Mouse (Mus musculus) heart, adult 8-10 months (tissue): Measurements from ENCODE around the gene Tbx18. TPM values are rescaled to one million over a fixed set of nuclear protein-coding genes. Genes with fewer than 3 reads are reported as not detected.
A peak's percentile ranks its signal among the peaks of the same experiment; 100 is the strongest.

Experiments
- DNase-seq: peaks from one replicate; pipeline ENCODE4 v3.0.0; 2022; ENCODE audit warnings: low spot score
- total RNA-seq, 4 experiments: library from RNA; stranded (reverse); gene quantifications; 2 replicates each; pipeline ENCODE4 v1.2.4; 2022

Gene Tbx18
- total RNA-seq = 1 to 10 TPM; 3.7 to 5.0 (median 4.1) TPM

GRCm38 (mm10) chr9:87730961-87731535, at the start of gene Tbx18:
Tbx18 (minus strand) TSS chr9:87731260.
- DNase-seq = peak; percentile 80

- no peak for DNase-seq
Observed at GRCm38 (mm10) chr9:87773951-87774350, 42.9 kb upstream of the Tbx18 start.

DNA sequence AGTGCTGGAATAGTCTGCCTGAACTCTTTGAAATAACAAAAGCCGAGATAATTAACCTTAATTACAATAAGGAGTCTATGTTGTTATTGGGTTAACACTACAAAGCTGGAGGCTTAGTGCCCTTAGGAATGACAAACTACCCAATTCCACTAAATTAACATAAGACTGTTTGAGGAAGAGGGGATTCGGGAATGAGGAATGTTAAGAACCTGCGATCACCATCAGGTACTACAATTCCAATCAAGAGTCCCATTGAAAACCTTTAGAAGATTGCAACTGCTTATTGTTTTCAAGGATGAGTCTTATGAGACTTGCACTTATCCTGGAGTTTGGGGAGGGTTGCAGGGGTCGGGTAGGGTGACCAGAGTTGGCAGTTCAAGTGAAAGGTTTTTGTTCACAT, 24.6 kb upstream of the Tbx18 start:
- no peak for DNase-seq

DNA sequence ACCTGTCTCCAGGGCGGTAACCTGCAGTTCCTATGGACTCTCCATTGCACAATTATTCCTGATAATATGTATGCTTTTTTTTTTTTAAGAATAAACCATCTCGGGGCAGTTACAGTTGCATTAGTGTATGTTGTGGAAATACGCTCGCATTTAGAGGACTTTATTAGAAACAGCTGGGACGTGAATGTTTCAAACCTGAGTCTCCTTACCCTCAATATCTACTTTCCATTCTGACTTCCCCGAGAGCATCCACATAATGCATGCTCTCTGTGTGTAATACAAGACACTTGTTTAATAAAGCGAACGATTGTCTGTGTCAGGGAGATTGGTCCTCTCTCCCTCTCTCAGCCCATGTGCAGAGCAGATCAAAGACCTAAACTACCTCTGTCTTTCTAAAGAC, 10.5 kb upstream of the Tbx18 start:
- no peak for DNase-seq

GRCm38 (mm10) chr9:87740667-87741066, 9.6 kb upstream of the Tbx18 start:
- DNase-seq = no peak

DNA sequence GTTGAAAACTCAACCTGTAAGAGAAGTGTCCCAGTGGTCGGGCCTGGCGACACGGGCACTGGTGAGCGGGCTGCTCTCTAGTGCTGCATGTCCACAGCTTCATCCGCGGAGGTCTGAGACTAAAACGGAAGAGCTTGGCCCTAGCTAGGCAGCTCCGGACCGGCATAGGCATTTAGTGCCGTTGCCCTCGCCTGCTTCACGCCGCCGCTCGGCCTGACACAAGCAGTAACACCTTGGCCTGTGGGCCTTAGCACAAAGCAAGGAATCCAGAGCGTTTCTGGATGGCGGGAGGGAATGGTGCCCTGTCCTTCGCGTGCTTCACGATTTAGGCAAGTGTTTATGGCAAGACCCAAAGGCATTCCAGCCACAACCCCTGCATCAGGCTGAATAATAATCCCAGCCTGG, 9.2 kb upstream of the Tbx18 start:
- DNase-seq = no peak

- no peak for DNase-seq
Observed at GRCm38 (mm10) chr9:87739543-87740161, 8.6 kb upstream of the Tbx18 start.

- no peak for DNase-seq
Observed at GRCm38 (mm10) chr9:87738766-87739542, 7.9 kb upstream of the Tbx18 start.

DNA sequence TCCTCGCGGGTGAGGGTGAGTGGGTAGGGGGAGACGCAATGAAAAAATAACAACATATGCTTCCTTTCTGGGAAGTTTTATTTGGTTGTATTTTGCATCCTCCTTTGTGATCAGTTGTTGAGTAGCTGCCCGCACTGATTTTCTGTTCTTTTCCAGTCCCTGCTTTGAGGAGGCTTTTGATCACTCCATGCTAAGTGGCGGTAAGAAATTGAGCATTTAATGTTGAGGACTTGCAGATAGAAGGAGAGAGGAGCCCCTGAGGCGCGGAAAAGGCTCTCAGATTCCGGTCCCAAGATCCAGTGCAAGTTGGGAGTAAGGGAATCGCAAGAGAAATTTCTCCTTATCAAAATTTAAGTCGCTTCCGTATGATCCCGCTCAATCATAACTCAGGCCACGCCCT, 7.1 kb upstream of the Tbx18 start:
- no peak for DNase-seq

GRCm38 (mm10) chr9:87737271-87737670, 6.2 kb upstream of the Tbx18 start:
- DNase-seq = no peak

DNA sequence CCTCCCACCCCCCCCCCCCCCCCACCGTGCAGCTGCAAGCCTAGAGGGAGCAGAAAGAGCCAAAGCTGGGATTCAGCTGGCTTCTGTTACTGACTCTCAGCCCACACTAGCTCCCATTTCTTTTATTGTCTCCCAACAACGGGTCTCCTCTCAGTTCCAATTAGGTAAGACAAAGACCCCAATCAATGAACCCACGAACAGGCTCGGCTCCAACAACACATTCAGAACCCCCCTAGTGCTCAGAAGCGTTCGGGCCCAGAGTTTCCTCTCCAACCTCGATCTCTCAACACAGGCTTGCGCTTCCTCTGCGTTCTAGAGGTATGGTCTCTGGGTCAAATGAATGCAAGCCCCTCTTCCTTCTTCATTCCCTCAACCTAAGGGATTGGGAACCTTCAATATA, 4.0 kb upstream of the Tbx18 start:
- DNase-seq = no peak

- DNase-seq = no peak
Observed at GRCm38 (mm10) chr9:87734631-87735030, 3.6 kb upstream of the Tbx18 start.

GRCm38 (mm10) chr9:87733732-87734131, 2.7 kb upstream of the Tbx18 start:
- DNase-seq = no peak

GRCm38 (mm10) chr9:87733236-87733630, 2.2 kb upstream of the Tbx18 start:
- no peak for DNase-seq

DNA sequence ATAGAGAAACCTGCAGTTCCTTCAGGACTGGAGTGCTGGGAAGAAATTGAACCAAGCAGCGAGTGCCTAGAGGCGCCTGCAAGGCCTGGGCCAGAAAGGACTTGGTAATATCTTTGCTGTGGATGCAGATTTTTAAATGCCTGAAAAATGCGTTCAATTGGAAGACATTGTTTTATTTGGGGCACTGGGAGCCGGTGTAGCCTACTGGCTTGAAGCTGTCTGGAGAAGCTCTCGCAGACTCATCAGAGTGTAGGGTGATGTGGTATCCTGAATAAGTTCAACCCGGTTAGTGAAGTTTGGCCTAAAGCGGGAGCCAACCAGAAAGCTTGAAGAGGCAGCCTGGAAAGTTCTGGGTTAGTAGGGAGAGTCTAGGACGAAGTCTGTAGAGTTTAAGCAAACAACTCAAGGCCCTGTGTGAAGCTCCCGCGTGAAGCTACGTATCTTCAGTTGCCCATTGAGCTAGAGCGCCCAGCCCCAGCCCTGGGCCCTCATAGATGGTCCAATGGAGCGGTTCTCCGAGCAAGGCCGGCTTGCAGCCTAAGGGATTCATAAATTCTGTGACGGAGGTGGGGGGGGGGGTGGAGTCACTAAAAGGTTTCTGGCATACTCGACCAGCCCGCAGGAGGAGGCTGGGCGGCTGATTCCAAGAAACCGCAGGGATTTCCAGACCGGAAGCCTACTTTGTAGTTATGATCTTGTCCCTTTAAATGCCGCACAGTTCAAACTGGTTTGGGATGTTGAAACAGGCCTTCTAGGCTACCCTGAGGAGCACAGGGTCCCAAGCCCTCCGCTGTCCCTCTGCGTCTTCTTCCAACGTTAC, 1.6 kb upstream of the Tbx18 start:
- no peak for DNase-seq

DNA sequence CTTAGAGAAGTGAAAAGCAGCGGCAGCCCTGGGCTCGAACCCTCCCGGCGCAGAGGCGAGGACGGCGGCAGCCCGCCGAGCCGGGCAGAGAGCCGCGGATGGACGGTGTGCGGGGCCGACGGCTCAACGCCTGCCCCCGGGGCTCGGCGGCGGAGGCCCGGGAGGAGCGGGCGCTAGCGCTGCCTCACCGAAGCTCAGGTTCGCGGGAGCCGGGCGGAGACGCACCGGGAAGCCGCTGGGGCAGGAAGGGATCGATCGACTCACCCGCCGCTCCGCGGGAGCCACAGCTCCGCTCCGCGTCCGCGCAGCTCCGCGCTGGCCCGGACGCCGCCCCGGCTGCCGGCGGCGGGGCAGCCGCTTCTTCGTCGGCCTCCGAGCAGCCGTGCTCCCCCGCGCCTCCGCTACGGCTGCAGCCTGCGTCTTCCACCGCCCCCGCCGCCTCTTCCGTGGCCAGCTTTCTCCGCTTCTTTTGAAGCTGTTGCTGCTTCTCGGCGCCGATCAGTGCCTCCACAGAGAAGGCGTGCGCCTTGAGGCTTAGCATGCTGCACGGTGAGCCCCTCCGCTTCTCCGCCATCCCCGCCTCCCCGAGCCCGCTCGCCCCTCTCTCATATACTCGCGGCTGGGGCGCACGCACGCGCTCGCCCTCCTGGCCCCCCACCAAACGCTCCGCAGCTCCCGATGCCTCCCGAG, 644 bp downstream of the Tbx18 start:
- no peak for DNase-seq

DNA sequence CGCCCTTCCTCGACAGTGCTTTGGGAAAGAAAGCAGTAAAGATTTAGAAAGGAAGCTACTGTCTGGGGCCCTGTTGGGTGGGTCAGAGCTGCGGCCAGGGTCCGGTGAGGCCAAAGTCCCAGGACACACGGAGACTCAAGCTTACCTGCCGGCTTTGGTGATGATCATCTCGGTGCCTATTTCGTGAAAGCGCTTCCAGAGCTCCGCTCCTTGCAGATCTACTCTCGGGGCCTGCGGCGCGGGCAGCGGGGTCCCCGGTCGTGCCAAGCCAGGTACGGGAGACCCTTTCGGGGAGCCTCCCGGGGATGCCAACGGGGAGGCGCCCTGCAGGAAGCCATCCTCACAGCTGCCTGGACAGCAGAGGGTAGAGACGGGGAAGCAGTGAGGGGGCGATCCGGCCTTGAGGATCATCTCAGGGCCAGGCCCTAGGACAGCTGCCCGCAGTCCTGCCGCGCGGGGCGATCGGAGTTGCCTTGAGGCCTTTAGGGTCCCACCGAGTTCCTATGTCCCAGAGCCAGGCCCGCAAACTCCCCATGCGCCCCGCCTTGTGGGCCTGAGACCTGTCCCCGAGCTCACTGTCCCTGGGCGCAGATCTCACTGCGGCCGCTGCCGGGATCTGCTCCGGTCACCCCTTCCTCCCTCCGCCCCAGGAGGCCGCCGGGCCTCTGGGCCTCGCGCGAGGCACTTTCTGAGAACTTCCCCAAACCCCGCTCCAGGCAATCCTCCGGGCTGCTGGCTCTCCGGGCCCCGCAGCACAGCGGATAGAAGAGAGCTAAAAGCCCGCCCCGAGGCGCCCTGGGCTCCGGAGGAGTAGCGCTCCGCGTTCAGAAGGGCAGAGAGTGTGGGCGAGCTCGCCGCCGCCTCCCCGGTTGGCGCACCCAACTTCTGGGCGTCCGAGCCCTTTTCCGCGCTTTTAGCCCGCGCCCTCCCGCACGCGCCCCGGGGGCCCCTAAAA, 1.5 kb downstream of the Tbx18 start:
- DNase-seq = no peak

DNA sequence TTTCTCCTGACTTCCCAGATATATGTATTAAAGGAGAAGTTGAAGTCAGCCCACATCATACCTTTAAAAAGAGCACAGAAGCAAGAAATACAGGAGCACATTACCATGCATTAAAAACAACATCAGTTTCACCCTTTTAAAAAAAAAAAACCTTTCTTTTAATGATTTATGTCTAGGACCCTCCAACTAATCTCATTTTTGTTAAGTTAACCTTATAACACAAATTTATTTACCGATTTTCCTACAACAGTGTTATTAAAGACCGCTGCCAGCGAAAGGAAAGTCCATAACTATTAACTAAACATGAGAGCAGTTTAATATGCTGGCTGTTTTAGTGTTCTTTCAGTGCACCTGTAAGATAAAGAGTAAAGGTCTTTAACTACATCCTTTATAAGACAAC, 3.0 kb downstream of the Tbx18 start:
- no peak for DNase-seq

DNA sequence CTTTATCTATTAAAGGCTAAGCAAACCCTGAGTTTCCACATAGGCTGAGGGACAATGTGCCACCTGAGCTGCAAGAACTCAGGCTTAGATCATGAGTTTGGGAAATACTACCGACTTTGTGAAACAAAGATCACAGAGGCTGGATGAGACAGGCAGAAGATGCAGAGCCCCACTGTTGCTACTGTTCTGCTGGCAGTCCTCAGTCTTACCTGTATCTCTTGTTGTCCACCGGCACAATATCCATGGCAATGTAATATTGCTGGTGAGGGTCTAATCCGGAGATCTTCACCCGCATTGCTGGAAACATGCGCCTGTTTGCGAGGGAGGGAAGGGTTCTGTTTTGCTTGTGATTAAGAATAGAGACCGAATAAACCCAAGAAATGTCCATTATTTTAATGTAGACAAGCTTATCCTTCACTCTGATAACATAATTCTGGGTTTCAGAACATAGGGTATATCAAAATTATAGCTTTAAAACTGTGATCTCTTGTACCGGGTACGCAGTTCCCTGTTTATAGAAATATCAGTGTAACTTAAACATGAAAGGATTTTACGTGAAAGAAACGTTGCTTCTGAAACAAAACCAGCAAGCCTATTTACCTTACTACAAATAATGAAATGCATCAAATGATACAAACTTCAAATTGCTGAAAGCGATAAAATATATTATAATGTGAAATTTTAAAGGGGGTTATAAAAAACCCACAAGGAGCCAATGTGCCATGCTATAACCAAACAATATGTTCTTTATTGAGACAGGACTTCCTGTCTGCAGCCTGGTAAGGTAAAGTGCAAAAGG, 3.7 kb downstream of the Tbx18 start:
- no peak for DNase-seq

DNA sequence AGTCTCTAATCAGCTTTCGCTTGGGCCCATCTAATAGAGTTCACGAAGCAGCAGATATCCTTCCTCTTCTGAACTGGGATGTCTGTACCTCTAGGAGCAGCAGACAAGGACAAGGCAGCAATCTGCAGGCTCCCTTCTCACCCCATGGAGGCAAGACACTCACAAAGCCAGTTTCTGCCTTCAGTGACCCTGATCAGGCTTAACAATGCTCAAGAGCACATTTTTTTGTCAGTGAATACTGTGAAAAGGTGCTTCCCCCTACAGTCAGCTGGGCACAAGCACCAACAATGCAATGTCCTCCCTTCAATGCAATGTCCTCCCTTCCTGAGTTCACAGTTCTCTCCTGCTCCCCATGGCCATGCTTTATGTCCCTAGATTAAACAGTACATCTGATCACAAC, 9.3 kb downstream of the Tbx18 start:
- DNase-seq = no peak
